Mouse (Mus musculus): ENCODE measurements around the gene Abcb1b.
"Not testable (repeated sequence)": the region's sequence is repeated elsewhere in the genome, so short reads cannot be mapped to it uniquely, and the experiment has no call there.

Abcb1b gene

GRCm38 (mm10) chr5:8865630-8866029 lies 67.7 kb downstream of the Abcb1b start:
- not testable (repeated sequence) for DNase-seq

- DNase-seq: no peak
Measured at GRCm38 (mm10) chr5:8866366-8866765, 68.4 kb downstream of the Abcb1b start.

DNA sequence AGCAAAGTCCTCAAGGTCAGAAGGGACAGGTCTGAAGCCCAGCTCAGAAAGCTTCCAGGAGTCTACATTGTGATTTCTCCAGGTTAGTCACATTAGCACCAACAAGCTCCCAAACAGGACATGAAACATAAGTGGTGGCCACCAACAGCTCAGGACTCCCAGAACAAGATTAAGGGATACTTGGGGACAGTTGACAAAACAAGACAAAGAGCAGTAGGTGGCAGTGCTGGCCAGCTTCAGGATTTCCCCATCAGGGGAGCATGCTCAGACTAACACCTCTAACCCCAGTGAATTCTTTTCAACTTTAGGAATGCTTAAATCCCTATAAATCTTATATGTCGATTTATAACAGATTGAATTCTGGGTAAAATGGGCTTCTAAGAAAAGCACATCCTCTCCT lies 70.1 kb downstream of the Abcb1b start:
- no peak for DNase-seq

DNA sequence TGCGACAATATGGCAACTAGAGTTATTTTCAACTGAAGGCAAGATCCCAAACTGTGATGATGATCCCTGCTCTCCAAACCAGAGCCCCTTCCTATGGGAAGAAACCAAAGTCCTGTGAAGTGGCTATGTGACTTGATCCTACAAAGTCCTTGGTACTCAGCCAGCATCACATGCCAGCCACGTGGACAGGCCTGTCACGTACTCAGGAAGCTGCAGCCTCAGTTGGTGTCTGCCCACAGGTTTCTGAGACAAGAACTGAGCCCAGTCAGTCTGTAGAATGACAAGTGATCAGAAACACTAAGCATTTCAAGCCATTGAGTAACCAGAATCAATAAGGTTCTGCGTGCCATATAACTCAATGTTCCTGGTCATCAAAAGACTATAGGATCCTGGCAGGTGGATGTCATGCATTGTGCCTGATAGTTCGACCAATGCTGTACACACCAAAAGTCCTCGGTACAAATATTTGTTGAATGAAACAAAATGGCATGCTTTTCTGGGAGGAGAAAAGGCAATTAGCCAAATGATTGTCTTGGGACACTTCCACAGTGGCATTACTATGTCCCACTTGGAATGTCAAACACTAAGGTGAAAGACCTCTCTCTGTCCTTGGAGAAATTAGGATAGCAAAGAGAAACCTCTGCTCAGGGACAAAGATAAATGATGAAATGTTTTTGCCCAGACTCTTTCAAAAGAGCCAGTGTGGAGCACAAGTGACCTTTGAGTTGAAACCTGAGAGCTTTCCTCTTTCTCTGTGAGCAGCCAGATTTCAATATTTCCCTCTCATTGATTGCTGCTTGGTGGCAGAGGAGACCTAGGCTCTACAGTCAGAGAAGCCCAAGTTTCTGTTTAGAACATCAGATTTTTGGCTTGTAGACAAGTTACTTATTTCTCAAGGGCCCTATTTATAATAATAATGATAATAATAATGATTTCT lies 75.3 kb downstream of the Abcb1b start:
- DNase-seq: no peak

DNA sequence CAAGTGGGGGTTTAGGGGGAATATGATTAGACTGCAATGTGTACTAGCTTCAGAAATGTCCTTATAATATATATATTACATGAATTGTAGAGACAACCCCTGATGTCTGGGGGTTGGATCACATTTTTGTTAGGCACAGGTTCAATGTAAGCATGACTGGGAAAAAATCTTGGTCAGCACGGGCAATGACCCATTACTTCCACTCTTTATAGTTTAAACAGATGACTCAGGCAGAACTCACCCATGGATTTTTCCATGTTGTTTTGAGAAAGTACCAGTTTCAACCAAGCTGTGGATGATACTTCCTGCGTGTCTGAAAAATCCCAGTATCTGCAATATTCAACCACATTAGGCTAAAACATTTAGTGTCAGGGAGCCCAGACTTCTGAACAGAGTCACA lies 79.1 kb downstream of the Abcb1b start:
- DNase-seq: no peak

- DNase-seq: no peak
Measured at GRCm38 (mm10) chr5:8877800-8878199, 79.9 kb downstream of the Abcb1b start.

DNA sequence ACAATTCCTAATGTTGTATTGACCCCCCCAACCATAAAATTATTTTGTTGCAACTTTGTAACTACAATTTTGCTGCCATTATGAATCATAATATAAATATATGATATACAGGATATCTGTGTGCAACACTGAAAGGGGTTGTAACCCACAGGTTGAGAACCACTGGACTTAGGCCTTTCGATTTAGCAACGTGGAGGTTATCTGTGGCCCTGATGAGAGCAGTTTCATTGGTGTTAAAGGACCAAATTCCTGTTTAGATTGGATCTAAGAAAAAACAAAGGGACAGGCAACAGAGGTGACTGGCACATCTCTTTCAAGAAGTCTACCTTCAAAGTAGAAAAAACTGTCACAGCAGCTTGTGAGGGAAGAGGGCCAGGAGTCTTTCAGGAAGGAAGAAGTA lies 87.9 kb downstream of the Abcb1b start:
- no peak for DNase-seq

DNA sequence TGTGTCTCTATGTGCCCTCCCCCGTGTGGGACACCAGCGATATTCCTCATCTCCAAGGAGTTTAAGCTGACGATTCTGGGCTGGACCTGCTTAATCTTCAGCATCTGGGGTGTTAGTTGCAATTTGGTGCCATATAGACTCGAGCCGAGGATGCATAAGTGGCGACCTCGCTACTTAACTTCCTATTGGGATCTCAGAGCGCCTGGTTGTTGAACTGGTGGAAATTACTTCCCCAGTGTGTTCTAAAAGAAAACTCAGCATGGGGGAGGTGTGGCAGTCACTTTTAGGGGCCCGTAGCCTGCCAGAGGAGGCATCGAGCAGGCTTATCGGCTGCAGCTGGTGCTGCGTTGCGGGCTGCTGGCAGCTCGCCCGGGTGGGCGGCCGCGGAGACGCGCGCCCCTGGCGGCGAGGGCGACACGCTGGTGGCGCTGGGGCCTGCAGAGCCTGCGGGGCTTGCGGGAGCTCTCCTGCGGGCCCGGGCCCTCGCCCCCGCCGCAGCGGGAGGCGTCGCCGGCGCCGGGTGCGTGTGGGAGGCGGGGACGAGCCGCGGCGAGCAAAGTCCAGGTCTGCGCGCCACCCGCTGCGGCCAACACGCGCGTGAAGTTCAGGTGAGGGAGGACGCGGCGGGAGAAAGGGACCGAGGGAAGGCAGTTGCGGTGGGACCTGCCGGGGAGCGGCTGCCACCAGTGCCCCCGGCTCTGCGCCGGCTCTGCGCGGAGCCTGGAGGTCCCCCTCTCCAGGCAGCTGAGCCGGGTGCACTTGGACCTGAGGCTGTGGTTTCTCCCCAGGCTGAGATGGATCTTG lies 95.6 kb downstream of the Abcb1b start, which contains the start of gene Abcb4:
Gene Abcb4, plus strand, starts transcription at position 418 of the 804 bp plus-strand sequence.
- DNase-seq: peak; percentile 50

- DNase-seq: no peak
Measured at GRCm38 (mm10) chr5:8894104-8894425, 96.1 kb downstream of the Abcb1b start.

GRCm38 (mm10) chr5:8894641-8895490 lies 96.9 kb downstream of the Abcb1b start:
- DNase-seq: no peak

DNA sequence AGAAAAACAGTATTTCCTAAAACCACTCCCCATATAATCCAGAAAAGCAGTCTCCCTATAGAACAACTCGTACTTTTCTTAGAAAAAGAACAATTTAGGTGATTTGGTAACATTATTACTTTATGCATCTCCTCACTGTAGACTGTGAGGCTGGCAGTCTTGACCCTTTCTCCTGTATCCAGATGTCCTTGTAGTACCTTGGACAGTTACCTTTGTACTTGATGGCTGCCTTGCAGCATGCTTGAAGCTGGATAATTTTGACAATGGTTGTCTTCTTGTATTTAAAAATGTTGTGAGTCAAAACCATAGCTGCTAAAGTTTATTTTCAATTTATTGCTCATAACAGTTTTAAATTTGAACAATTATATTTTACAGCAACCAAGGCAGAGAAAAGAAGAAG lies 98.3 kb downstream of the Abcb1b start:
- DNase-seq: no peak

GRCm38 (mm10) chr5:8898246-8898645 lies 100.3 kb downstream of the Abcb1b start:
- no peak for DNase-seq

- DNase-seq: no peak
Measured at GRCm38 (mm10) chr5:8901001-8901400, 103.1 kb downstream of the Abcb1b start.

DNA sequence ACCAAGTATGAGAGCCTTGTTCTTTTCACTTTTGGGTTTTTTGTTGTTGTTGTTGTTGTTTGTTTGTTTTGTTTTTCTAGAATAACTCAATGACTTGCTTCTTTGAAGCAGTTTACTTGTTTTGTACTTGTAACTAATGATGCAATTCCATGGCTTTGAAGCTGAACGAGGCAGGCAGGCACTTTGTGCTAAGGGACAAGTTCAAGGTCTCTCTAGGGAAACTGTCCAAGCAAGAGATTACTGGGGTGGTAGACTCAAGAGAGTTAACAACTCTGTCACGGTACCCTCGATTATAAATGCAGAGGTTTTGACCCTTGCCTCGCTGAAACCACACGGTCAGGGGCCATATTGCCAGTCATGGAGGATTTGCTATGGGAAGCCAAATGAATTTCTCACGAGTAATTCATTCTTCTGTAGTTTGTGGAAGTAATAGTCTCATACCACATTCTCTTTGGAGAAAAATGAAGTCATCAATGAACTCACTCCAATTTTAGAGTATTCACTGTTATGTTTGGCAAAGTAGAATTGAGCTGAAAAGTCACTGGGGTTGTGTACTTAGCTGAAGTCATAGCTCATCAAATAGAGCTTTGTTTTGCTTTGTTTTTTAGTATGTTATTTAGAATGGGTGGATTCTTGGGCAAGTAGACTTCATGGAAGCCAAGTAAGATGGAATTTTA lies 104.3 kb downstream of the Abcb1b start:
- DNase-seq: no peak

- DNase-seq: no peak
Measured at GRCm38 (mm10) chr5:8904539-8904938, 106.6 kb downstream of the Abcb1b start.

- no peak for DNase-seq
Measured at GRCm38 (mm10) chr5:8911567-8912198, 113.7 kb downstream of the Abcb1b start.
